Mouse (Mus musculus): ENCODE results near the gene Gls2.

Gls2 gene

GRCm38 (mm10) chr10:128232420-128232985 is 38.2 kb downstream of the Gls2 start:
- peak; percentile 48 for DNase-seq

DNA sequence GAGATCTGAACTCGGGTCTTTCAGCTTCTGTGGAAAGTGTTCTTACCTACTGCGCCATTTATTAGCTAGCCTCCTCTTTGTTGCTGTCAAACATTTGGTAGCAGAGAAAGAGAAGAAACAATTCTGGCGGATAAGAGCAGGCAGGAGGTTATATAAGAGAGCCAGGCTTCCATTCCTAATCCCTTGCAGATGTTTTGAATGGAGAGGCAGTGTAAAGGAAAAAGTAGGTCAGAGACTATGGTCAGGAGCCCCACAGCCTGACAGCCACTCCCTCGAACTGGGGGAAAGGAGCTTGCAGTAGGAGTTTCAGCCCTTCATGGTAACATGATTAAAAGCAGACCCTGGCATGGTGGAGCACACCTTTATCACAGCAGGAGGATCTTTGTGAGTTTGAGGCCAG is 42.1 kb downstream of the Gls2 start:
- no peak for DNase-seq

GRCm38 (mm10) chr10:128237807-128238480 is 43.7 kb downstream of the Gls2 start:
- DNase-seq, result peak; percentile 25

GRCm38 (mm10) chr10:128239140-128239539 is 44.9 kb downstream of the Gls2 start:
- no peak for DNase-seq

- no peak for DNase-seq
Measured at GRCm38 (mm10) chr10:128240131-128240530, 45.9 kb downstream of the Gls2 start.

- DNase-seq, result no peak
Measured at GRCm38 (mm10) chr10:128243252-128243651, 49.0 kb downstream of the Gls2 start.

GRCm38 (mm10) chr10:128244121-128244520 is 49.9 kb downstream of the Gls2 start:
- no peak for DNase-seq

GRCm38 (mm10) chr10:128247020-128247732 is 52.9 kb downstream of the Gls2 start:
- DNase-seq, result no peak

DNA sequence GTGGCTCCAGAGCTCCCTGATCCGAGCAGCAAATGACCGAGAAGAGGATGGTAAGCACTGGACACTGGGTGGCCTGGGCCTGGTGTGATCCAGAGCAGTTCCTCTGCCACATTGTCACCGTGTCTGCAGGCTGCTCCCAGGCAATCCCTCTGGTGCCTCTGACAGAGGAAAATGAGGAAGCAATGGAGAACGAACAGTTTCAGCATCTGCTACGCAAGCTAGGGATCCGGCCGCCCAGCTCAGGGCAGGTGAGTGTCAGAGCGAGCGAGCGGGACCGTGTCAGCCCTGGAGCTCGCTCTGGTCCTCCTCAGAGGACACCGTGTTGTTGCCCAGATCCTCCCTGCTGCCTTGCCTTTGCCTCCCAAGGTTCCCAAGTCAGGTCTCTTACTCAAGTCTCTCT is 56.3 kb downstream of the Gls2 start:
- DNase-seq, result no peak

- DNase-seq, result no peak
Measured at GRCm38 (mm10) chr10:128253677-128254255, 59.5 kb downstream of the Gls2 start, which contains the start of gene Apon. Apon (plus strand) TSS chr10:128254096.

GRCm38 (mm10) chr10:128255925-128256324 is 61.7 kb downstream of the Gls2 start:
- no peak for DNase-seq

DNA sequence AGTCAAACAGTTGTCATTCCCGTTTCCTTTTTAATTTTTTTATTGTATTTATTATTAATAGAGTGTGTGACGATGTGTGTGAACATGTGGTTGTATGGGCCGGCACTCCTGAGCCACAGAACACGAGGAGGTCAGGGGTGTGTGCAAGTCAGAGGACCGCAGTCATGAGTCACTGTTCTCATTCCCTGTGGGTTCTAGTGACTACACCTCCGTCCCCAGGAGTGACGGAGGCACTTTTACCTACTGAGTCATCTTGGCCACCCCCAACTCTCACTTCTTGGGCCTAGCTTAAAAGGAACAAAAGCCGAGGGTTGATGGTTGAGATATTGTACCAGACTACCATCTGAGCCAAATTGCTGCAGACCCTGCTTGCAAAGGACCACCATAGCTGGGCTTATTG is 62.1 kb downstream of the Gls2 start:
- DNase-seq, result no peak

GRCm38 (mm10) chr10:128258953-128259352 is 64.7 kb downstream of the Gls2 start:
- DNase-seq, result no peak

Data from right cerebral cortex, postnatal 25 days (tissue).